Mouse (Mus musculus) forebrain, embryonic 10.5 days (tissue): Measurements from ENCODE around the gene Elf3. TPM values are rescaled to one million over a fixed set of nuclear protein-coding genes. Genes with fewer than 3 reads are reported as not detected.

ENCODE experiments used
- polyA plus RNA-seq: library from polyadenylated mRNA; unstranded; fragments of >200 nt; fragmentation: Nextera tagmentation; extraction: Ambion mirVana; gene quantifications from 2 replicates; pipeline ENCODE4 v1.2.1, GENCODE M21; 2016

Gene Elf3
- polyA plus RNA-seq, 1 experiment from 2014 or later, result 3.3 TPM

Other genes starting within 250 kb of the Elf3 start
- 0.07 and 0.14 TPM in 2 replicates for gene Lgr6, start 153.3 kb downstream of the Elf3 start, polyA plus RNA-seq
- gene Ptpn7, start 125.9 kb downstream of the Elf3 start, polyA plus RNA-seq, result 1.9 and 2.3 TPM in 2 replicates
- 37.6 and 39.2 TPM in 2 replicates for gene Arl8a, start 111.7 kb downstream of the Elf3 start, polyA plus RNA-seq
- not detected in 2 replicates for gene Gpr37l1, start 90.9 kb downstream of the Elf3 start, polyA plus RNA-seq
- gene Rnpep, start 25.5 kb upstream of the Elf3 start, polyA plus RNA-seq, result 92.3 and 94.5 TPM in 2 replicates
- gene Timm17a, start 55.2 kb upstream of the Elf3 start, polyA plus RNA-seq, result 197 TPM in 2 replicates
- 0.36 and 0.41 TPM in 2 replicates for gene Lmod1, start 66.2 kb upstream of the Elf3 start, polyA plus RNA-seq
- gene Shisa4, start 116.7 kb upstream of the Elf3 start, polyA plus RNA-seq, result 60.5 and 62.4 TPM in 2 replicates
- 193 and 203 TPM in 2 replicates for gene Ipo9, start 171.9 kb upstream of the Elf3 start, polyA plus RNA-seq